ENCODE assay signal across 8 mouse cellular contexts in genomic region chr14:119007103-119007951, GRCm38 (mm10).
DNase-seq lines count a peak whose midpoint lies in the region; ATAC-seq and TF ChIP-seq lines count a peak whose summit lies in the region.

No protein-coding gene starts in this region.

- H3K9ac ChIP-seq in limb, embryonic 12.5 days (replicated peaks): peak overlapping the region; percentile 18; the same call in 1 of the 2 replicates
- peak overlapping the region; percentile 54 for H3K9ac ChIP-seq in midbrain, embryonic 14.5 days (replicated peaks; ENCODE audit: low read length)

- 1% methylated on average over 13 of the region's 13 CpGs for WGBS in limb, embryonic 12.5 days
- under 1% methylated on average over 13 of the region's 13 CpGs for WGBS in midbrain, embryonic 14.5 days

- H3K27ac ChIP-seq in embryonic fibroblast, embryonic 13.5 days (ENCODE audit: insufficient read depth, low read length): 0 out of 2 replicates have a peak overlapping the region, but pooled peaks have one; percentile 12
- peak overlapping the region; percentile 45; the same call in 1 of the 2 replicates for H3K27ac ChIP-seq in limb, embryonic 12.5 days
- H3K27ac ChIP-seq in midbrain, embryonic 14.5 days (replicated peaks; ENCODE audit: low read depth, low read length): peak overlapping the region; percentile 64

- DNase-seq in B cell, adult 2 months: peak; percentile 95
- DNase-seq in brain, adult 2 months (ENCODE audit: low read depth, low spot score): peak; percentile 100
- peak; percentile 99 for DNase-seq in heart, adult 8-10 months (ENCODE audit: low spot score)
- peak; percentile 99 for DNase-seq in kidney, adult 8-10 months
- DNase-seq in midbrain, embryonic 14.5 days: peak; percentile 99
- peak; percentile 91 to 92 for DNase-seq in spleen, adult 18-20 months

- peak overlapping the region; percentile 17; the same call in 1 of the 2 replicates for H3K4me3 ChIP-seq in embryonic fibroblast, embryonic 13.5 days (ENCODE audit: insufficient read depth, low read length)
- peak overlapping the region; percentile 44 for H3K4me3 ChIP-seq in limb, embryonic 12.5 days (replicated peaks)
- H3K4me3 ChIP-seq in midbrain, embryonic 14.5 days (replicated peaks; ENCODE audit: low read depth, low read length): peak overlapping the region; percentile 49

- H3K9me3 ChIP-seq in limb, embryonic 12.5 days: no peaks in the 10 kb centered on the region
- H3K9me3 ChIP-seq in midbrain, embryonic 14.5 days (ENCODE audit: control insufficient read depth, low read length): no peaks in the 10 kb centered on the region

- peaks cover 2% of the 10 kb centered on the region; the same call in 1 of the 2 replicates for H3K4me1 ChIP-seq in embryonic fibroblast, embryonic 13.5 days (ENCODE audit: control insufficient read depth, insufficient read depth, low read length)
- peaks cover 10% of the 10 kb centered on the region for H3K4me1 ChIP-seq in limb, embryonic 12.5 days (replicated peaks)
- peaks cover 8% of the 10 kb centered on the region for H3K4me1 ChIP-seq in midbrain, embryonic 14.5 days (ENCODE audit: control insufficient read depth, insufficient read depth, low read length)

- peak; percentile 61 for TF ChIP-seq POLR2A in embryonic fibroblast, embryonic 13.5 days (IDR thresholded peaks at IDR 0.05; ENCODE audit: low read depth, low read length)

- no peaks in the 10 kb centered on the region for H3K27me3 ChIP-seq in limb, embryonic 12.5 days
- no peaks in the 10 kb centered on the region for H3K27me3 ChIP-seq in midbrain, embryonic 14.5 days (ENCODE audit: control insufficient read depth, insufficient read depth, low read length)

- peak overlapping the region; percentile 90 for H3K4me2 ChIP-seq in limb, embryonic 12.5 days
- H3K4me2 ChIP-seq in midbrain, embryonic 14.5 days (ENCODE audit: low read length): peak overlapping the region; percentile 98

- no peak for TF ChIP-seq CTCF in embryonic fibroblast, embryonic 13.5 days (IDR thresholded peaks at IDR 0.05; ENCODE audit: borderline replicate concordance, insufficient read depth, low read length)

- ATAC-seq in limb, embryonic 12.5 days (ENCODE audit: insufficient number of reproducible peaks, insufficient read depth, low FRiP score, low TSS enrichment, low read depth): peak; percentile 100
- peak; percentile 99 for ATAC-seq in midbrain, embryonic 14.5 days (ENCODE audit: low FRiP score, low TSS enrichment)

- H3K36me3 ChIP-seq in limb, embryonic 12.5 days: peaks cover 26% of the 10 kb centered on the region
- peaks cover 5% of the 10 kb centered on the region; the same call in 1 of the 2 replicates for H3K36me3 ChIP-seq in midbrain, embryonic 14.5 days (ENCODE audit: control insufficient read depth, insufficient read depth, low read length)

Comparison
In these comparisons a context has a peak if more than half of its experiments do, and no peak if none do; other contexts are left out.
1. Peak in every context shown above with its lines: DNase-seq, ATAC-seq, H3K4me3 ChIP-seq and H3K27ac ChIP-seq.
2. H3K27ac ChIP-seq: peak in every context shown above with its lines; median percentile 64 in midbrain, embryonic 14.5 days; 45 in limb, embryonic 12.5 days; 12 in embryonic fibroblast, embryonic 13.5 days.